ENCODE assay signal across 9 mouse cellular contexts in the genomic region with DNA sequence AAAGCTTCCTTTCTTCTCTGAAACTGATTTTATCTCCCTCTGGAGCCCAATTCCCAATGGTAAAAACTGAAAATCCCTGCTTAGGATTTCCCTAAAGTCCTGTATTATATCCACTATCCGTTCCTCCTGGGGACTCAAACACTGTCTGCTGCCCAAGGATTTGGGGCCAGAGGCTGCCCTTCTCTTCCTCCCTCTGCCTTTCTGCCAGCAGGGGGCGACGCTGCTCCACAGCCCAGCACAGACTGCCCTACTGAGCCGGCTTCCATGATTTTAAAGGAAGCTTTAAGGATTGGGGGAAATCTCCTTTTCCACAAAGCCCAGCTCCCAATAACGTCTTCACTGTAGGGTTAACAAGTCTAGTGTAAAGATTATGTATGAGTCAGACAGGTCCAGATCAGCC.
DNase-seq lines count a peak whose midpoint lies in the region; ATAC-seq and TF ChIP-seq lines count a peak whose summit lies in the region.
"Had no signal": no experiment of that assay in that cellular context is flagged by ENCODE, and none has a peak within 500 bp of the region (broad histone marks: within the 10 kb centered on the region; RNA-seq: fewer than 3 reads in every experiment).

No protein-coding gene starts in this region.

- H3K4me3 ChIP-seq in testis, adult 2 months (ENCODE audit: control insufficient read depth, low read depth, low read length), result no peak overlapping the region
- H3K4me3 ChIP-seq in bone marrow macrophage, adult 2 months (ENCODE audit: insufficient read depth, low read length), result no peak overlapping the region
- H3K4me3 ChIP-seq: embryonic facial prominence, embryonic 13.5 days had no signal

- H3K27ac ChIP-seq in testis, adult 2 months (ENCODE audit: control insufficient read depth, insufficient read depth, low read depth, low read length), result no peak overlapping the region
- no peak overlapping the region for H3K27ac ChIP-seq in bone marrow macrophage, adult 2 months (ENCODE audit: insufficient read depth, low read depth, low read length)
- H3K27ac ChIP-seq: embryonic facial prominence, embryonic 13.5 days had no signal

- ATAC-seq in megakaryocyte-erythroid progenitor cell, adult 5-6 weeks (replicated peaks; ENCODE audit: low FRiP score, low TSS enrichment, poor library complexity, severe bottlenecking), result peak; percentile 60; the same call in 1 of the 2 replicates

- TF ChIP-seq POLR2A in testis, adult 2 months (IDR thresholded peaks at IDR 0.05; ENCODE audit: control insufficient read depth, low read depth, low read length), result no peak
- no peak for TF ChIP-seq POLR2A in bone marrow macrophage, adult 2 months (IDR thresholded peaks at IDR 0.05; ENCODE audit: borderline replicate concordance, low read depth, low read length)

- peaks cover 2% of the 10 kb centered on the region; the same call in 1 of the 2 replicates for H3K4me1 ChIP-seq in testis, adult 2 months (ENCODE audit: control insufficient read depth, insufficient read depth, low read length)
- no peaks in the 10 kb centered on the region for H3K4me1 ChIP-seq in bone marrow macrophage, adult 2 months (ENCODE audit: control insufficient read depth, insufficient read depth, low read length)

- no peaks in the 10 kb centered on the region for H3K27me3 ChIP-seq in testis, adult 2 months (ENCODE audit: control insufficient read depth, insufficient read depth, low read length)
- H3K27me3 ChIP-seq: embryonic facial prominence, embryonic 13.5 days had no signal

- peak; percentile 11 for DNase-seq in kidney, adult 18-20 months
- DNase-seq in kidney, adult 9 months, result no peak
- DNase-seq in testis, postnatal 14 days (ENCODE audit: low spot score), result no peak
- no peak for DNase-seq in layer of hippocampus, postnatal 14 days (ENCODE audit: low spot score in 2 of 2)
- no peak for DNase-seq in urinary bladder, postnatal 4 days (ENCODE audit: low spot score in 2 of 2)

- H3K36me3 ChIP-seq in testis, adult 2 months (ENCODE audit: control insufficient read depth, insufficient read depth, low read length), result no peaks in the 10 kb centered on the region
- H3K36me3 ChIP-seq: embryonic facial prominence, embryonic 13.5 days had no signal

- peak; percentile 81; the same call in 1 of the 2 replicates for TF ChIP-seq CTCF in testis, adult 2 months (IDR thresholded peaks at IDR 0.05; ENCODE audit: control insufficient read depth, insufficient read depth, insufficient replicate concordance, low read depth, low read length)
- TF ChIP-seq CTCF in bone marrow macrophage, adult 2 months (IDR thresholded peaks at IDR 0.05; ENCODE audit: low read depth, low read length), result peak; percentile 24; the same call in 1 of the 2 replicates
